ENCODE assay signal across 25 mouse cellular contexts in genomic region chr6:14754901-14755591, GRCm38 (mm10). TPM values are rescaled to one million over a fixed set of nuclear protein-coding genes. Genes with fewer than 3 reads are reported as not detected.
A peak's percentile ranks its signal among the peaks of the same experiment; 100 is the strongest.
DNase-seq lines count a peak whose midpoint lies in the region; ATAC-seq and TF ChIP-seq lines count a peak whose summit lies in the region.
"Had no signal": no experiment of that assay in that cellular context is flagged by ENCODE, and none has a peak within 500 bp of the region (broad histone marks: within the 10 kb centered on the region; RNA-seq: fewer than 3 reads in every experiment).

Ppp1r3a (minus strand) TSS chr6:14755274.

- no peak within 1 kb of the TSS for H3K9ac ChIP-seq in lung, embryonic 14.5 days
- H3K9ac ChIP-seq: hindbrain, embryonic 15.5 days; limb, embryonic 13.5 days; liver, embryonic 15.5 days; neural tube, embryonic 13.5 days had no signal

- no peak within 1 kb of the TSS for H3K4me2 ChIP-seq in lung, embryonic 14.5 days
- H3K4me2 ChIP-seq: hindbrain, embryonic 15.5 days; limb, embryonic 13.5 days; liver, embryonic 15.5 days; midbrain, embryonic 11.5 days; neural tube, embryonic 13.5 days had no signal

- 59% methylated on average over 7 of the region's 7 CpGs for WGBS in lung, embryonic 14.5 days
- WGBS in heart, embryonic 10.5 days: 55% methylated on average over 7 of the region's 7 CpGs

- H3K4me1 ChIP-seq in lung, embryonic 14.5 days (ENCODE audit: insufficient read depth): no peaks in the 10 kb centered on the region
- H3K4me1 ChIP-seq in heart, embryonic 10.5 days: no peaks in the 10 kb centered on the region
- H3K4me1 ChIP-seq: hindbrain, embryonic 15.5 days; limb, embryonic 13.5 days; liver, embryonic 15.5 days; neural tube, embryonic 13.5 days had no signal

- H3K27ac ChIP-seq in lung, embryonic 14.5 days (ENCODE audit: low read depth): no peak within 1 kb of the TSS
- peak within 1 kb of the TSS; percentile 59 for H3K27ac ChIP-seq in heart, embryonic 10.5 days
- H3K27ac ChIP-seq: hindbrain, embryonic 15.5 days; limb, embryonic 13.5 days; liver, embryonic 15.5 days; neural tube, embryonic 13.5 days had no signal

- H3K4me3 ChIP-seq in lung, embryonic 14.5 days (ENCODE audit: low read depth, low read length): no peak within 1 kb of the TSS
- H3K4me3 ChIP-seq in heart, embryonic 10.5 days: peak within 1 kb of the TSS; percentile 38
- H3K4me3 ChIP-seq: hindbrain, embryonic 15.5 days; limb, embryonic 13.5 days; liver, embryonic 15.5 days; neural tube, embryonic 13.5 days had no signal

- H3K36me3 ChIP-seq in lung, embryonic 14.5 days (ENCODE audit: insufficient read depth): no peaks in the 10 kb centered on the region
- H3K36me3 ChIP-seq in heart, embryonic 10.5 days: no peaks in the 10 kb centered on the region
- H3K36me3 ChIP-seq: hindbrain, embryonic 15.5 days; limb, embryonic 13.5 days; liver, embryonic 15.5 days; neural tube, embryonic 13.5 days had no signal

- peak; percentile 3 for DNase-seq in lung, embryonic 14.5 days
- no peak for DNase-seq in lung, postnatal 10 days
- DNase-seq in heart, embryonic 10.5 days (ENCODE audit: low spot score): peak; percentile 74
- peak; percentile 48 to 53 for DNase-seq in heart, postnatal 10 days
- DNase-seq in adrenal gland, adult (ENCODE audit: inconsistent age in 2 of 2, low spot score in 1 of 2): no peak
- no peak for DNase-seq in thymus, postnatal 36 days
- no peak for DNase-seq in adrenal gland, adult 2 months
- no peak for DNase-seq in layer of hippocampus, adult 18-20 months (ENCODE audit: low spot score in 2 of 2)
- DNase-seq: adrenal gland, postnatal 10 days; cerebellum, adult 11 months; cerebellum, postnatal 14 days; kidney, postnatal 10 days; layer of hippocampus, adult 9-11 months; lung, postnatal 4 days; thymus, postnatal 14 days had no signal

- H3K9me3 ChIP-seq in lung, embryonic 14.5 days (ENCODE audit: low read depth, low read length): no peaks in the 10 kb centered on the region
- no peaks in the 10 kb centered on the region for H3K9me3 ChIP-seq in heart, embryonic 10.5 days
- H3K9me3 ChIP-seq: hindbrain, embryonic 15.5 days; limb, embryonic 13.5 days; liver, embryonic 15.5 days; neural tube, embryonic 13.5 days had no signal

- H3K27me3 ChIP-seq in lung, embryonic 14.5 days (ENCODE audit: insufficient read depth, low read length): no peaks in the 10 kb centered on the region
- no peaks in the 10 kb centered on the region for H3K27me3 ChIP-seq in heart, embryonic 10.5 days (ENCODE audit: insufficient read depth, poor library complexity, severe bottlenecking)
- H3K27me3 ChIP-seq: CH12.LX; hindbrain, embryonic 15.5 days; limb, embryonic 13.5 days; liver, embryonic 15.5 days; neural tube, embryonic 13.5 days had no signal

- intact Hi-C loops in heart, postnatal 10 days (cut with DNase I): loop anchor here (5.0 kb wide), 1 partner anchor 168 kb away; no protein-coding TSS in a partner anchor

- no peak for ATAC-seq in lung, embryonic 14.5 days (ENCODE audit: insufficient read depth)
- ATAC-seq: forebrain, embryonic 14.5 days; intestine, postnatal 0 days had no signal

- TF ChIP-seq CTCF in lung, embryonic 14.5 days (IDR thresholded peaks at IDR 0.05; ENCODE audit: low read depth): no peak

RNA-seq across cellular contexts. Expression of gene Ppp1r3a, which starts in this region (rescaled TPM):
- polyA plus RNA-seq in lung, embryonic 14.5 days (2014; fragmentation: Nextera tagmentation; extraction: Ambion mirVana): 0.18 TPM in 2 replicates
- polyA plus RNA-seq in heart, embryonic 10.5 days (2016; fragmentation: Nextera tagmentation; extraction: Ambion mirVana): 1.4 and 2.8 TPM in 2 replicates
- total RNA-seq in heart, postnatal 10 days (2021): 10 to 100 TPM; 41.7 to 51.3 TPM
- under 1 TPM in 1 of 2 experiments, not detected in 1; 0.03 TPM for total RNA-seq in adrenal gland, adult 2 months (2021)
- polyA plus RNA-seq in adrenal gland, adult 2 months (2012; rRNA removed): not detected in 2 replicates
- not detected for total RNA-seq in layer of hippocampus, adult 18-20 months (2021)
- total RNA-seq: CH12.LX; monocyte, adult 5-6 weeks had no signal
- polyA plus RNA-seq: brain, embryonic 14.5 days; forebrain, embryonic 14.5 days; hindbrain, embryonic 15.5 days; intestine, postnatal 0 days; midbrain, embryonic 11.5 days; neural tube, embryonic 13.5 days had no signal

Comparison
In these comparisons a context has a peak if more than half of its experiments do, and no peak if none do; other contexts are left out.
1. RNA of gene Ppp1r3a (total RNA-seq): 41.7 to 51.3 TPM in heart, postnatal 10 days; 0.03 TPM in adrenal gland, adult 2 months and not detected in layer of hippocampus, adult 18-20 months; every median in the first group is over 10 times any median in the second.
2. Peak in DNase-seq in lung, embryonic 14.5 days; RNA of the gene not detected or under 1 TPM.
3. DNase-seq: peak in heart, embryonic 10.5 days (single experiment) and heart, postnatal 10 days (2 of 2); none in lung, postnatal 10 days (single experiment), adrenal gland, adult (0 of 2), thymus, postnatal 36 days (0 of 2), adrenal gland, adult 2 months (single experiment) and layer of hippocampus, adult 18-20 months (0 of 2).